Mouse (Mus musculus): ENCODE measurements around the gene Trpm2. TPM values are rescaled to one million over a fixed set of nuclear protein-coding genes. Genes with fewer than 3 reads are reported as not detected.
"Not testable (repeated sequence)": the region's sequence is repeated elsewhere in the genome, so short reads cannot be mapped to it uniquely, and the experiment has no call there.

Trpm2 gene
- total RNA-seq, 1 experiment from 2014 or later, result 35.8 TPM

DNA sequence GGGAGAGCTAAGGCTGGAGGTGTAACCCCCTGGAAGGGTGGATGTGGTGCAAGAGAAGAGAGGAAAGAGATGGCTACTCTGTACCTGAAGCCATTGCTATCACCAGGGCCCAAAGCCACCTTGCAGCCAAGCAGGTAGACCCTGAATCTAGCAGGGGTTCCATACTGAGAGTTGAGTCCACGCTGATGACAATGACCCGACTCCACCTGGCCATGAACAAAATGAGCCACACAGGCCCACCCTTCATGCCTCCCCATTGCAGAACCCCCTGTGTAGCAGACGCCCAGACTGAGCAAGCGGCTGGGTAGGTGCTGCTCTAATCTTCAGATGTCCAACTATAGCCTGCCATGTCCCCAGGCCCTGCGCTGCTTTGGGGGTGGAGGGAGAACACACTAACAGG is 15.4 kb upstream of the Trpm2 start:
- ATAC-seq (replicated peaks; ENCODE audit: insufficient number of reproducible peaks, low FRiP score, low TSS enrichment, poor library complexity, severe bottlenecking), result no peak

DNA sequence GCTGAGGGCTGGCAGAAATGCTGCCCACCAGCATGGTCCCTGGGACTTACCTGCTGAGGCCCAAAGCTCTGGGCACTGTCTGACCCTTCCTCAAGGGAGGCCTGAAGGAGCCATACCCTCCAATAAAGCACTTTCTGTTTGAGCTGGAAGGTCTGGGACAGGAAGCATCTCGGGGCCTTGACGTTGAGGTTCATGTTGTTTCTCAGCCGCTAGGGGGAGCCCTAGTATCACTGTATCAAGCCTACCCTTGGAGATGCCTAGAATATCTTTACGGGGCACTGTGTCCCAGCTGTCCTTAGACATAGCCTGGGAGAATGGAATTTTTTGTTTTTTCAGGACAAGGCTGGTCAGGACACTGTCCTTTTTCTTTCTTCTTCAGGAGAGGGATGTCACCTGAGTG is 14.3 kb upstream of the Trpm2 start:
- ATAC-seq (replicated peaks; ENCODE audit: insufficient number of reproducible peaks, low FRiP score, low TSS enrichment, poor library complexity, severe bottlenecking), result peak; percentile 71

- peak; percentile 85 for ATAC-seq (replicated peaks; ENCODE audit: insufficient number of reproducible peaks, low FRiP score, low TSS enrichment, poor library complexity, severe bottlenecking)
Measured at GRCm38 (mm10) chr10:77978351-77979350, 8.3 kb upstream of the Trpm2 start, which contains the start of gene 1810043G02Rik. Gene 1810043G02Rik (plus strand): TSS chr10:77978524.

DNA sequence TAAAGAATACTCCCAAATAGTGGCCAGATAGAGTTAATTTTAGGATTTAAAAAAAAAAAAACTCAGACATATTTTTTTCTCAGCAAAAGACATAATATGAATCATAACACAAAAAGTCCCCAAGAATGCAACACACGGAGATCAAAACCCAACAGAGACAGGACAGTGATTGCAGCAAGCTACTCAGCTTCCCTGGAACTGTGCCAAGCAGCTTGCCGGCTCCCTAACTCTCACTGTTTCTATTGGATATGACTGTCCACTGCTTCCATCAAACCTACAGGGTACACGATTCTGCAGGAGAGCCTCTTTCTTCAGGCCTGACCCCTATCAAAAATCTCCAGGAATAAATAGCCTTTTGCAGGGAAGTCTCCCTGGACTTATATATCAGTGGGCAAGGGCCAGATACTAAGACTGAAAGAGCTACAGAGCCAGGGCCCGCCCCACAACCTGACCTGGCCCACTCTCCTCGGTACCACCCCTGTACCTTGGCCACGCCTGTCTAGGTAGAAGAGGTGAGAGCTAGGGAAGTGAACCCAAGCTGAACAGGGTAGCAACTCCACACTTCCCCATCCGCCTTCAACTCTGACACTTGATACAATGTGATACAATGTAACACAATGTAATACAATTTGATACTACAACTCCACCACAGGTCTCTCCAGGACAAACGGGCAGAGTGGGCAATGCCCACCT is 6.2 kb upstream of the Trpm2 start:
- ATAC-seq (replicated peaks; ENCODE audit: insufficient number of reproducible peaks, low FRiP score, low TSS enrichment, poor library complexity, severe bottlenecking), result no peak

GRCm38 (mm10) chr10:77975653-77976052 is 5.3 kb upstream of the Trpm2 start:
- ATAC-seq (replicated peaks; ENCODE audit: insufficient number of reproducible peaks, low FRiP score, low TSS enrichment, poor library complexity, severe bottlenecking), result no peak

GRCm38 (mm10) chr10:77974811-77975210 is 4.4 kb upstream of the Trpm2 start:
- no peak for ATAC-seq (replicated peaks; ENCODE audit: insufficient number of reproducible peaks, low FRiP score, low TSS enrichment, poor library complexity, severe bottlenecking)

DNA sequence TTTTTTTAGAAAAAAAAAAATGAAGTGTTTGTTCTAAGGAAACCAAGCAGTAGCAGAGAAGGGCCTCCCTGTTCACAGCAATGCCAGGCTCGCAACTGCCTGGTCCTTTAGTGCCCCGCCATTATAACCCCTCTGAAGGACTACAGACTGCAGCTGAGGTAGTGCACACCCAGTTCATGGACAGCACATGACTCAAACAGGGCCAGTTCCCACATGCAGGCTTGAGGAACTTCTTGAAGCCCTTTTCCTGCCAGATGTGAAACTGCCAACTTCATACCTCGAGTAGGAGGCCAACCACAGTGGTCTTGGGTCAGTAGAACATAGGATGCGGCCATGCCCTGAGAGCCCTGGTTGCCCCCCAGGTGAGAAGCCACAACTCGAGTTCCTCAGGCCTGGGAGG is 4.0 kb upstream of the Trpm2 start:
- ATAC-seq (replicated peaks; ENCODE audit: insufficient number of reproducible peaks, low FRiP score, low TSS enrichment, poor library complexity, severe bottlenecking), result no peak

- no peak for ATAC-seq (replicated peaks; ENCODE audit: insufficient number of reproducible peaks, low FRiP score, low TSS enrichment, poor library complexity, severe bottlenecking)
Measured at GRCm38 (mm10) chr10:77971709-77972553, 1.6 kb upstream of the Trpm2 start.

DNA sequence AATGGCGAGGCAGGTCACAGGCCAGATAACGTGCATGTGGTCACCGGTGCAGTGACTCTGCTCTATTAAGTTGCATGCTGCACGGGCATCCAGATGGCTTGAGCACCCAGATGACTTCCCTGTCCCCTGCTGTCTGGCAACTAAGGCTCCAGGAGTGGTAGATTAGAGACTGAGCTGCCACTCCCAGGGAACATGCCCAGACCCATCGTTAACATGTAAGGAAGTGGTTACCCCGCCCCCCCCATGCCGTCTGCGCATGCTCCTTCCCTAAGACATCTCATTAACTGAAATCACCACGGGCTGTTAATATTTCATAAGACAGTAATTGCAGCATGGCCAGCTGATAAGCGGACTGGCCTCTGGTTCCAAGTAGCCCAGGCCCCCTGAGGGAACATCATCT is 828 bp upstream of the Trpm2 start:
- peak; percentile 66 for ATAC-seq (replicated peaks; ENCODE audit: insufficient number of reproducible peaks, low FRiP score, low TSS enrichment, poor library complexity, severe bottlenecking)

GRCm38 (mm10) chr10:77969973-77970325 is 414 bp downstream of the Trpm2 start:
- no peak for ATAC-seq (replicated peaks; ENCODE audit: insufficient number of reproducible peaks, low FRiP score, low TSS enrichment, poor library complexity, severe bottlenecking)

DNA sequence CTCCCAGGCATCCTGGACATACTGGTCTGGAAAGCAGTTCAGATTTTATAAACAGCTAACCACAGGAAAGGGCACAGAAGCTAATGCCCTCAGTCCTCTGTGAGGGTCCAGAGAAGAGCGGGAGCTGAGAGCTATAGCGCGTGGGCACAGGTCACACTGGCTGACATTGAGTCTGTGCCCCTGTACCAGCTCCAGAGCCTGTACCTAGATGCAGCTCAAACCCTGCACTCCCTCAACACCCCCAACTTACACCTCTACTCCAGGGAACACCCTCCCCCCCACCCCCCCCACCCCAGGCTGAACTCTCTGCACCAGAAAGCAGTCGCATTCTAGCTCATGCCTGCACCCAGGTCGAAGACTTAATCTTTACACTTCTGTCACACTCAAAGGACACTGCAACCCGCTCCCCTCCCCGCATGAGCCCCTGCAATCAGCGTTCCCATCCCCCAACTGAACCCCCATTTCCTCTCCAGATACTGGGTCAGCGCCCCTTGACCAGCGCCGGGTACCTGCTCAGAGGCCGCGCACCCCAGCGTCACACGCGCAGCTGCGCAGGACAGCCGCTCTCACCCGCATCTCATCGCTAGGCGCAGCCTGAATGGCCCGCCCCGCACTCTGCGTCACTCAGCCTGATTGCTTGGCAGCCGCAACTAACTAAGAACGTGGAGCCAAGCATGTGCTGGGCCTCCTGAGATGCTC is 940 bp downstream of the Trpm2 start:
- peak; percentile 23; the same call in 1 of the 2 replicates for ATAC-seq (replicated peaks; ENCODE audit: insufficient number of reproducible peaks, low FRiP score, low TSS enrichment, poor library complexity, severe bottlenecking)

DNA sequence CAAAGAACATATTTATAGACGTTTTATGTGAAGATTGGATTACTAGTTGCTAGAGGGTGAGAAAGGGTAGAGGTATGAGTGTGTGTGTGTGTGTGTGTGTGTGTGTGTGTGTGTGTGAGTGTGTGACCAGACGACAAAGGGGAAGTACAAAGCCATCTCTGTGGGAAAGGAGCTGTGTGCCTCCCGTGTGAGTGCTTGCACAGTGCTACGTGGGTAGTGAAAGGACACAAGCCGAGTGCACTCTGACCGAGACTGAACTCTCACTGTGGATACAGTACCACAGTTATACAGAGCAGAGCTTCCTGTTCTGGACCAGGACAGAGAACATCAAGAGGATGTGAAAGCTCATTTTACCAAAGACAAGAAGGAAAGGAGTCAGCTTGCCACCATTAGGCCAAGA is 6.4 kb downstream of the Trpm2 start:
- ATAC-seq (replicated peaks; ENCODE audit: insufficient number of reproducible peaks, low FRiP score, low TSS enrichment, poor library complexity, severe bottlenecking), result peak; percentile 82

- ATAC-seq (replicated peaks; ENCODE audit: insufficient number of reproducible peaks, low FRiP score, low TSS enrichment, poor library complexity, severe bottlenecking), result peak; percentile 82
Measured at GRCm38 (mm10) chr10:77962725-77963124, 7.6 kb downstream of the Trpm2 start.

DNA sequence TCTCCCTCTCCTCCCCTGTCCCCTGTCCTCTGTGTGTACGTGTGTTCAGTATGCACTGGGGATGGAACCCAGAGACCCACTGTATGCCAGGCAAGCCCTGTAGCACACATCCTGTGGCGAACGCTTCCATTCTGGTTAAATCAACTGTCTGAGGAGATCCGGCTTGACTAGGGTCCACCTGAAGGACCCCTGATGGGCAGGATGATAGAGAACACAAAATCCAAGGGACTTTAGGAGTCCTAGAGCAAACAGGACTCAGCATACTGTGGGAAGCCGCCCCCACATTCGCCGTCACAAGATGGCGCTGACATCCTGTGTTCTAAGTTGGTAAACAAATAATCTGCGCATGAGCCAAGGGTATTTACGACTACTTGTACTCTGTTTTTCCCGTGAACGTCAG is 19.9 kb downstream of the Trpm2 start:
- not testable (repeated sequence) for ATAC-seq (replicated peaks; ENCODE audit: insufficient number of reproducible peaks, low FRiP score, low TSS enrichment, poor library complexity, severe bottlenecking)

DNA sequence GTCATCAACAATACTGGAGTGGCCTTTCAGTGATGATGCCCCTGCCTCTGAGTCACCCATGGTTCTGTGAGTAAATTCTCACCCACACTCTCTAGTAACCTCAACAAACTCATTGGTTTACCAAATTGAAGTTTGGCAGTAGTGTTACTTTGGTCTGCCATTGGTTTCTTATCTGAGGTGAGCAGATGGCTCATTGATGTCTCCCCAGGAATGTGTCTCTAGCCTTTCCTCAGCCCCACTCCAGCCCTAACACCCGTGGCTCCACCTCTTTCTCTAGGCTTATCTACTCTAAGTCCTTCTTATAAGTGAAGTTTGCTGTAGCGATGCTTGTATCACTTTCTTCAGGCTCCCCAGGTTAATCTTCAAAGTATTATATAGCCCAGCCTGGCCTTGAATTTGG is 30.7 kb downstream of the Trpm2 start:
- no peak for ATAC-seq (replicated peaks; ENCODE audit: insufficient number of reproducible peaks, low FRiP score, low TSS enrichment, poor library complexity, severe bottlenecking)

DNA sequence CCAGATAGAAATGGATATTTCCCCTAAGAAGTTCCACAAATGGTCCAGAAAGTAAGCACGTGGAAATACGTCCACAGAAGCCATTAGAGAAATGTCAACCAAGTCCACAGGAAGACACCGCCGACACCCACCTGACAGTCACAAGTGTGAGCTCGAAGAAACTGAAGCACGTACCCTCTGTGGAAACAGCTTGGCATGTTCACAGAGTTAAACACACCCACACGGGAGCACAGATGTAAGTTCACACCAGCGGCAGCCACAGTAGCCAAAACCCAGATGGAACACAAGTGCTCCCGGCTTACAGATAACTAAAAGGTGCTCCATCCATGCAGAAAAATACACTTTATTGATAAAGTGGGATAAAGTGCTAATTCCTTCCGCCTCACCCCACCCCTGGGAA is 43.0 kb downstream of the Trpm2 start:
- ATAC-seq (replicated peaks; ENCODE audit: insufficient number of reproducible peaks, low FRiP score, low TSS enrichment, poor library complexity, severe bottlenecking), result no peak

- no peak for ATAC-seq (replicated peaks; ENCODE audit: insufficient number of reproducible peaks, low FRiP score, low TSS enrichment, poor library complexity, severe bottlenecking)
Measured at GRCm38 (mm10) chr10:77926140-77926539, 44.2 kb downstream of the Trpm2 start.

DNA sequence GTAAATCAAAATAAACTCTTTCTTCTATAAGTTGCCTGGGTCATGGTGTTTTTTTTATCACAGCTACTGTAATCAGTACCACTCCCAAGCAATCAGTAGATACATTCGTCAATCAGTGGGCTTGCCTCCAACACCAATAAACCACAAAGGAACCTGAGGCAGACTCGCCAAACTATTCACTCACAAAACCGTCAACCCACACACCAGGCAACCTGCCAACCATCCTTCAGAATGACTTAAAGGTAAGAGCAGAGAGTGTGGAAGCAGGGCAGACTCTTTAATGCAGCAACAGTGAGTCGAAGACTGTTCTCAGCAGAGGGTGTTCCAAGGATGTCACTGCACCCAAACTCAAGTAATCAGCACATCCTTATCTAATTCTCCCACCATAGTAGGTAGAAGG is 47.7 kb downstream of the Trpm2 start:
- no peak for ATAC-seq (replicated peaks; ENCODE audit: insufficient number of reproducible peaks, low FRiP score, low TSS enrichment, poor library complexity, severe bottlenecking)

Measured in monocyte, adult 5-6 weeks (primary cell).